Mouse (Mus musculus) brain, embryonic 14.5 days (tissue): Measurements from ENCODE around the gene Olfr313.

Experiments
- CTCF ChIP-seq: fragments of 200-500 bp; IDR thresholded peaks from 2 replicates; pipeline ENCODE4 v1.5.1; 2012; ENCODE audit warnings: inconsistent platforms, mild to moderate bottlenecking, moderate library complexity, borderline replicate concordance; ENCODE audit not compliant: insufficient read depth, insufficient read length; ENCODE audit errors: extremely low read depth
- POLR2A ChIP-seq: fragments of 200-500 bp; IDR thresholded peaks from 2 replicates; pipeline ENCODE4 v1.6.1; 2012; ENCODE audit warnings: mild to moderate bottlenecking, inconsistent platforms, borderline replicate concordance; ENCODE audit not compliant: poor library complexity, insufficient read depth, insufficient read length, severe bottlenecking; ENCODE audit errors: extremely low read depth

DNA sequence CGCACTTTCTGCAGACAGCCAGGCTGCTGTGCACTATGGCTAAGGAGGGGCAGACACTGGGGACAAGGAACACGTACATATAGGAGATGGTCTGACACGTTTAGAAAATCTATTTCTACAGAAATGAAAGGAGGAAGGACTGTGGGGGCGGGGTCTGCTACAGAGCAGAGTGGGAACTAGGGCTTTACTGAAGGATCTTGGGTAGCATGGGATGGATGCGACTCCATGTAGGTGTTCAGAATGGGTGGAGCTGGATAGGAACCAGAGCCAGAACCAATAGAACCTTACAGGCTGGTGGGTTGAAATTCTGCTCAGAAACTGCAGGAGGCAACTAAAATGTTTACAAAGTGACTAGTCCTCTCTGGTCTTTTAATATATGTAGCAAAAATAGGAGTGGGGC is 15.1 kb upstream of the Olfr313 start:
- TF ChIP-seq CTCF (no peak), POLR2A (no peak)
